Mouse (Mus musculus) ES-E14 (cell line): ENCODE data around the gene Ahcyl1.

Source experiments
- CHD2 ChIP-seq: IDR thresholded peaks from 2 replicates; pipeline ENCODE4 v1.6.1; 2014; ENCODE audit warnings: mild to moderate bottlenecking, low read depth, low read length, inconsistent platforms
- ZNF384 ChIP-seq: IDR thresholded peaks from 2 replicates; pipeline ENCODE4 v1.6.1; 2012; ENCODE audit warnings: low read depth, low read length, inconsistent platforms

DNA sequence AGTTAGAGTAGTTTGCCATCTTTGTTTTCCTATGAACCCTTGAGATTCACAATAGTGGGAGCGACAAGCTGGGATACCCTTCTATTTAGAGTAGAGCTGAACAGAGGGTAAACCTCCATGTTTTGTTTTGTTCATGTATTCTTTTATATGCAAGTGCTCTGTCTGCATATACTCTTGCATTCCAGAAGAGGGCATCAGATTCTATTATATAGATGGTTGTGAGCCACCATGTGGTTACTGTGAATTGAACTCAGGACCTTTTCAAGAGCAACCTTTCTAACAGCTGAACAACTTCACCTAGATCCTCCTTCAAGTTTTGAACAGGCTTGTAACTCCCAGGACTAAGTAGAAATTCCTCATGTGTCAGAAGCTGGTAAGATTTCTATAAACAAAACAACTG, 37.4 kb downstream of the Ahcyl1 start:
- no peak for TF ChIP-seq ZNF384
- no peak for TF ChIP-seq CHD2
